ENCODE assay signal across 17 mouse cellular contexts in genomic region chr13:81639624-81640023, GRCm38 (mm10). TPM values are rescaled to one million over a fixed set of nuclear protein-coding genes. Genes with fewer than 3 reads are reported as not detected.
DNase-seq lines count a peak whose midpoint lies in the region; ATAC-seq and TF ChIP-seq lines count a peak whose summit lies in the region.
"Had no signal": no experiment of that assay in that cellular context is flagged by ENCODE, and none has a peak within 500 bp of the region (broad histone marks: within the 10 kb centered on the region; RNA-seq: fewer than 3 reads in every experiment).

No protein-coding gene starts in this region.

- no peak overlapping the region for H3K4me3 ChIP-seq in hindbrain, embryonic 11.5 days (ENCODE audit: low read depth, low read length)
- no peak overlapping the region for H3K4me3 ChIP-seq in hindbrain, embryonic 16.5 days (ENCODE audit: low read length)
- H3K4me3 ChIP-seq in forebrain, embryonic 15.5 days = no peak overlapping the region
- no peak overlapping the region for H3K4me3 ChIP-seq in neural tube, embryonic 11.5 days (ENCODE audit: low read depth, low read length)
- H3K4me3 ChIP-seq in left cerebral cortex, adult 2 months = no peak overlapping the region
- H3K4me3 ChIP-seq: embryonic facial prominence, embryonic 13.5 days; kidney, embryonic 15.5 days; limb, embryonic 15.5 days had no signal

- TF ChIP-seq CTCF in left cerebral cortex, adult 2 months (IDR thresholded peaks at IDR 0.05) = no peak

- no peaks in the 10 kb centered on the region for H3K9me3 ChIP-seq in hindbrain, embryonic 11.5 days (ENCODE audit: control insufficient read depth, low read length)
- H3K9me3 ChIP-seq in hindbrain, embryonic 16.5 days (ENCODE audit: control insufficient read depth, low read length) = no peaks in the 10 kb centered on the region
- H3K9me3 ChIP-seq in forebrain, embryonic 15.5 days = no peaks in the 10 kb centered on the region
- no peaks in the 10 kb centered on the region for H3K9me3 ChIP-seq in neural tube, embryonic 11.5 days (ENCODE audit: control insufficient read depth, low read length)
- H3K9me3 ChIP-seq: embryonic facial prominence, embryonic 13.5 days; kidney, embryonic 15.5 days; limb, embryonic 15.5 days had no signal

- DNase-seq in hindbrain, embryonic 11.5 days (ENCODE audit: low spot score) = peak; percentile 65
- peak; percentile 75 for DNase-seq in embryo, embryonic 10.5 days (ENCODE audit: low spot score)
- peak; percentile 58 for DNase-seq in neural tube, embryonic 11.5 days (ENCODE audit: low spot score)
- DNase-seq in left cerebral cortex, adult 2 months (ENCODE audit: extremely low spot score in 1 of 2, low spot score in 2 of 2) = no peak
- no peak for DNase-seq in right cerebral cortex, postnatal 25 days
- DNase-seq in thymus, postnatal 4 days = no peak
- DNase-seq: adrenal gland, adult 2 months; cerebellum, adult 9-11 months; gastrocnemius, postnatal 10 days; lung, embryonic 14.5 days; right cerebral cortex, adult 18-20 months; thymus, adult 2 months had no signal

- H3K4me2 ChIP-seq in hindbrain, embryonic 11.5 days (replicated peaks; ENCODE audit: low read depth, low read length) = no peak overlapping the region
- H3K4me2 ChIP-seq in hindbrain, embryonic 16.5 days (ENCODE audit: low read length) = no peak overlapping the region
- no peak overlapping the region for H3K4me2 ChIP-seq in forebrain, embryonic 15.5 days (replicated peaks)
- H3K4me2 ChIP-seq in neural tube, embryonic 11.5 days (ENCODE audit: low read depth) = no peak overlapping the region
- H3K4me2 ChIP-seq: embryonic facial prominence, embryonic 13.5 days; kidney, embryonic 15.5 days; limb, embryonic 15.5 days; lung, embryonic 14.5 days had no signal

- H3K36me3 ChIP-seq in hindbrain, embryonic 11.5 days (ENCODE audit: control insufficient read depth, insufficient read depth, low read length) = no peaks in the 10 kb centered on the region
- no peaks in the 10 kb centered on the region for H3K36me3 ChIP-seq in hindbrain, embryonic 16.5 days (ENCODE audit: control insufficient read depth, insufficient read depth, low read length)
- no peaks in the 10 kb centered on the region for H3K36me3 ChIP-seq in forebrain, embryonic 15.5 days
- no peaks in the 10 kb centered on the region for H3K36me3 ChIP-seq in neural tube, embryonic 11.5 days (ENCODE audit: control insufficient read depth, insufficient read depth, low read length)
- H3K36me3 ChIP-seq: embryonic facial prominence, embryonic 13.5 days; kidney, embryonic 15.5 days; limb, embryonic 15.5 days had no signal

- H3K4me1 ChIP-seq in hindbrain, embryonic 11.5 days (replicated peaks; ENCODE audit: control insufficient read depth, insufficient read depth, low read length) = no peaks in the 10 kb centered on the region; the same call in 1 of the 2 replicates
- H3K4me1 ChIP-seq in hindbrain, embryonic 16.5 days (ENCODE audit: control insufficient read depth, insufficient read depth, low read depth, low read length) = no peaks in the 10 kb centered on the region
- peaks cover 19% of the 10 kb centered on the region for H3K4me1 ChIP-seq in forebrain, embryonic 15.5 days
- peaks cover 7% of the 10 kb centered on the region; the same call in 1 of the 2 replicates for H3K4me1 ChIP-seq in neural tube, embryonic 11.5 days (ENCODE audit: control insufficient read depth, insufficient read depth, low read length)
- H3K4me1 ChIP-seq: limb, embryonic 15.5 days had no signal

- H3K27me3 ChIP-seq in hindbrain, embryonic 11.5 days (ENCODE audit: control insufficient read depth, insufficient read depth, low read length) = no peaks in the 10 kb centered on the region
- no peaks in the 10 kb centered on the region for H3K27me3 ChIP-seq in hindbrain, embryonic 16.5 days (replicated peaks; ENCODE audit: control insufficient read depth, insufficient read depth, low read length)
- H3K27me3 ChIP-seq in forebrain, embryonic 15.5 days = no peaks in the 10 kb centered on the region
- no peaks in the 10 kb centered on the region for H3K27me3 ChIP-seq in neural tube, embryonic 11.5 days (ENCODE audit: control insufficient read depth, insufficient read depth, low read length)
- H3K27me3 ChIP-seq: embryonic facial prominence, embryonic 13.5 days had no signal

- peak; percentile 71 for ATAC-seq in hindbrain, embryonic 11.5 days (ENCODE audit: low FRiP score)
- ATAC-seq in hindbrain, embryonic 16.5 days = no peak
- ATAC-seq in forebrain, embryonic 15.5 days (replicated peaks) = peak; percentile 57
- peak; percentile 72 for ATAC-seq in neural tube, embryonic 11.5 days (ENCODE audit: insufficient read depth, low FRiP score, low TSS enrichment)

- intact Hi-C loops in left cerebral cortex, adult 2 months (cut with DNase I) = loop anchor here (5.0 kb wide), 1 partner anchor 123 kb away; no protein-coding TSS in a partner anchor

- H3K27ac ChIP-seq in hindbrain, embryonic 11.5 days (ENCODE audit: low read depth, low read length) = no peak overlapping the region
- no peak overlapping the region for H3K27ac ChIP-seq in hindbrain, embryonic 16.5 days (ENCODE audit: low read depth, low read length)
- no peak overlapping the region for H3K27ac ChIP-seq in forebrain, embryonic 15.5 days (replicated peaks)
- no peak overlapping the region for H3K27ac ChIP-seq in neural tube, embryonic 11.5 days (ENCODE audit: low read depth, low read length)
- H3K27ac ChIP-seq in left cerebral cortex, adult 2 months = no peak overlapping the region
- H3K27ac ChIP-seq: embryonic facial prominence, embryonic 13.5 days; kidney, embryonic 15.5 days; limb, embryonic 15.5 days had no signal

- no peak overlapping the region for H3K9ac ChIP-seq in hindbrain, embryonic 11.5 days (ENCODE audit: low read depth, low read length)
- no peak overlapping the region for H3K9ac ChIP-seq in hindbrain, embryonic 16.5 days (ENCODE audit: low read depth, low read length)
- no peak overlapping the region for H3K9ac ChIP-seq in forebrain, embryonic 15.5 days (replicated peaks)
- H3K9ac ChIP-seq in neural tube, embryonic 11.5 days (ENCODE audit: low read length) = no peak overlapping the region
- H3K9ac ChIP-seq: embryonic facial prominence, embryonic 13.5 days; kidney, embryonic 15.5 days; limb, embryonic 15.5 days; lung, embryonic 14.5 days had no signal

- WGBS in hindbrain, embryonic 11.5 days = 14% methylated on average over 4 of the region's 4 CpGs
- WGBS in hindbrain, embryonic 16.5 days = 23% methylated on average over 4 of the region's 4 CpGs
- 4% methylated on average over 4 of the region's 4 CpGs for WGBS in forebrain, embryonic 15.5 days
- 12% methylated on average over 4 of the region's 4 CpGs for WGBS in neural tube, embryonic 11.5 days

RNA-seq across cellular contexts. Expression of gene Adgrv1, which starts 6.7 kb away (rescaled TPM):
- 40.3 and 54.5 TPM in 2 replicates for polyA plus RNA-seq in hindbrain, embryonic 11.5 days (2014; fragmentation: Nextera tagmentation; extraction: Ambion mirVana)
- polyA plus RNA-seq in hindbrain, embryonic 16.5 days (2015; fragmentation: Nextera tagmentation; extraction: Ambion mirVana) = 5.6 and 8.7 TPM in 2 replicates
- polyA plus RNA-seq in forebrain, embryonic 15.5 days (2015; fragmentation: Nextera tagmentation; extraction: Ambion mirVana) = 16.1 and 17.3 TPM in 2 replicates
- polyA plus RNA-seq in neural tube, embryonic 11.5 days (2014; fragmentation: Nextera tagmentation; extraction: Ambion mirVana) = 35.1 and 38.8 TPM in 2 replicates
- 1 to 10 TPM; 1.4 to 1.6 TPM for total RNA-seq in left cerebral cortex, adult 2 months (2021)

RNA-seq across cellular contexts. Expression of gene Lysmd3, which starts 17.8 kb away (rescaled TPM):
- 33.5 and 33.6 TPM in 2 replicates for polyA plus RNA-seq in hindbrain, embryonic 11.5 days (2014; fragmentation: Nextera tagmentation; extraction: Ambion mirVana)
- 16.5 and 16.7 TPM in 2 replicates for polyA plus RNA-seq in hindbrain, embryonic 16.5 days (2015; fragmentation: Nextera tagmentation; extraction: Ambion mirVana)
- polyA plus RNA-seq in forebrain, embryonic 15.5 days (2015; fragmentation: Nextera tagmentation; extraction: Ambion mirVana) = 20.7 and 23.6 TPM in 2 replicates
- polyA plus RNA-seq in neural tube, embryonic 11.5 days (2014; fragmentation: Nextera tagmentation; extraction: Ambion mirVana) = 35.4 and 39.5 TPM in 2 replicates
- 10 to 100 TPM; 12.1 TPM for total RNA-seq in left cerebral cortex, adult 2 months (2021)

Comparison
In these comparisons a context has a peak if more than half of its experiments do, and no peak if none do; other contexts are left out.
1. DNase-seq: peak in hindbrain, embryonic 11.5 days (single experiment), embryo, embryonic 10.5 days (single experiment) and neural tube, embryonic 11.5 days (single experiment); none in left cerebral cortex, adult 2 months (0 of 2), right cerebral cortex, postnatal 25 days (single experiment) and thymus, postnatal 4 days (single experiment).